Mouse (Mus musculus) testis, adult 2 months (tissue): ENCODE data around the gene Prdx5.

Source experiments
- CTCF ChIP-seq: fragments of 200-500 bp; IDR thresholded peaks from 2 replicates; pipeline ENCODE4 v1.5.1; 2012; ENCODE audit warnings: low read depth, mild to moderate bottlenecking, inconsistent platforms, low read length, moderate library complexity; ENCODE audit not compliant: control insufficient read depth, insufficient read depth, insufficient replicate concordance
- POLR2A ChIP-seq: fragments of 200-500 bp; IDR thresholded peaks from 2 replicates; pipeline ENCODE4 v1.6.1; 2012; ENCODE audit warnings: low read depth, mild to moderate bottlenecking, inconsistent platforms, low read length, moderate library complexity; ENCODE audit not compliant: control insufficient read depth

GRCm38 (mm10) chr19:6859971-6860370 is 49.9 kb downstream of the Prdx5 start:
- TF ChIP-seq POLR2A (no peak), CTCF (no peak)
